Mouse (Mus musculus) hindbrain, embryonic 14.5 days (tissue): ENCODE data around the gene Dnajc12. TPM values are rescaled to one million over a fixed set of nuclear protein-coding genes. Genes with fewer than 3 reads are reported as not detected.
A peak's percentile ranks its signal among the peaks of the same experiment; 100 is the strongest.

ENCODE experiments used
- ATAC-seq: fragments of 200-750 bp; cut with Nextera tagmentation; 2 replicates; pipeline ENCODE4 v1.8.0; 2017; ENCODE audit warnings: moderate number of reproducible peaks, mild to moderate bottlenecking, moderate TSS enrichment, moderate library complexity; ENCODE audit not compliant: low FRiP score
- DNase-seq: peaks from one replicate; pipeline ENCODE4 v3.0.0-alpha.2; 2015; ENCODE audit warnings: low spot score
- H3K27ac ChIP-seq: fragments of 300-500 bp; sonication (generic); 2 replicates; pipeline ENCODE4 v1.5.1; 2014; ENCODE audit warnings: mild to moderate bottlenecking, moderate library complexity
- H3K27me3 ChIP-seq: fragments of 300-500 bp; sonication (generic); 2 replicates; pipeline ENCODE4 v1.6.1; 2014; ENCODE audit warnings: mild to moderate bottlenecking, low read length, mixed read lengths; ENCODE audit not compliant: control insufficient read depth, insufficient read depth
- H3K36me3 ChIP-seq: fragments of 300-500 bp; sonication (generic); replicated peaks from 2 replicates; pipeline ENCODE4 v1.6.1; 2014; ENCODE audit not compliant: control insufficient read depth, insufficient read depth
- H3K4me1 ChIP-seq: fragments of 300-500 bp; sonication (generic); replicated peaks from 2 replicates; pipeline ENCODE4 v1.6.1; 2014; ENCODE audit warnings: antibody characterized with exemption, low read length, mixed read lengths; ENCODE audit not compliant: control insufficient read depth, insufficient read depth
- H3K4me2 ChIP-seq: fragments of 300-500 bp; sonication (generic); replicated peaks from 2 replicates; pipeline ENCODE4 v1.6.1; 2014; ENCODE audit warnings: mild to moderate bottlenecking, moderate library complexity
- H3K4me3 ChIP-seq: fragments of 300-500 bp; sonication (generic); replicated peaks from 2 replicates; pipeline ENCODE4 v1.5.1; 2014; ENCODE audit warnings: mild to moderate bottlenecking, low read length
- H3K9ac ChIP-seq: fragments of 300-500 bp; sonication (generic); 2 replicates; pipeline ENCODE4 v1.6.1; 2014
- H3K9me3 ChIP-seq: fragments of 300-500 bp; sonication (generic); 2 replicates; pipeline ENCODE4 v1.6.1; 2016; ENCODE audit warnings: low read length; ENCODE audit not compliant: control insufficient read depth
- WGBS: fragments of 180-500 bp; shearing (Covaris S2); extraction: QIAGEN DNeasy Blood & Tissue Kit; methylation state at CpG from one replicate; pipeline ENCODE4 v1.1.7; 2014; 5-methylcytosine and 5-hydroxymethylcytosine counted together
- polyA plus RNA-seq: library from polyadenylated mRNA; unstranded; fragments of >200 nt; fragmentation: Nextera tagmentation; extraction: Ambion mirVana; gene quantifications from 2 replicates; pipeline ENCODE4 v1.2.1, GENCODE M21; 2014

Gene Dnajc12
- 19.7 and 23.4 TPM in 2 replicates for polyA plus RNA-seq

GRCm38 (mm10) chr10:63382372-63383279 lies at the start of gene Dnajc12:
Gene Dnajc12, plus strand, starts transcription at chr10:63382443.
- peak; percentile 95 for ATAC-seq
- H3K27ac ChIP-seq: peak within 1 kb of the TSS; percentile 48; the same call in 1 of the 2 replicates
- WGBS: under 1% methylated on average over 28 of the region's 28 CpGs
- H3K27me3 ChIP-seq: peaks cover 9% of the 10 kb centered on the region
- peak within 1 kb of the TSS; percentile 81 for H3K4me2 ChIP-seq
- peak within 1 kb of the TSS; percentile 51 for H3K4me3 ChIP-seq
- DNase-seq: peak; percentile 97
- no peaks in the 10 kb centered on the region for H3K36me3 ChIP-seq
- peak within 1 kb of the TSS; percentile 72 for H3K9ac ChIP-seq
- H3K4me1 ChIP-seq: peaks cover 8% of the 10 kb centered on the region
- H3K9me3 ChIP-seq: no peaks in the 10 kb centered on the region

DNA sequence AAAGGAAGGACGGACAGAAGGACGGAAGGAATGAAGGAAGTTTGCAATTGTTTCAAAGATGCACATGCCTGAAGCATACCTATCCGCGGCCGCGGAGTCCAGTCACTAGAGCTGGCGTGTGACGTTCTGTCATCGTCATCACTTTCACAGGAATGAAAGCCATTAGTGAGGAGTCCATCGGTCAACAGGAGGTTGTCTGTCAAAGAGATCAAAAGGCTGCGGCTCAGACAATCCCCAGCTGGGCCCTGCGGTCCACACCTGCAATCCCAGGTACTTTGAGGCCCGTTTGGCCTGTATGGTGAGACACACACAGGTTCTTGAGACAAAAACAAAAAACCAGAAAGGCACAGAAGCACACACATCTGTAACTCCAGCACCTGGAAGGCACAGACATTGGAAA lies 45.3 kb upstream of the Dnajc12 start:
- peak overlapping the region; percentile 84 for H3K4me3 ChIP-seq
- ATAC-seq (no peak), DNase-seq (no peak)
- no peaks in the 10 kb centered on the region for H3K9me3 ChIP-seq
- 57% methylated on average over 13 of the region's 13 CpGs for WGBS
- H3K4me1 ChIP-seq: peaks cover 21% of the 10 kb centered on the region
- H3K27ac ChIP-seq: no peak overlapping the region
- H3K4me2 ChIP-seq: peak overlapping the region; percentile 69
- peak overlapping the region; percentile 95 for H3K9ac ChIP-seq
- peaks cover 31% of the 10 kb centered on the region for H3K36me3 ChIP-seq
- H3K27me3 ChIP-seq: no peaks in the 10 kb centered on the region

DNA sequence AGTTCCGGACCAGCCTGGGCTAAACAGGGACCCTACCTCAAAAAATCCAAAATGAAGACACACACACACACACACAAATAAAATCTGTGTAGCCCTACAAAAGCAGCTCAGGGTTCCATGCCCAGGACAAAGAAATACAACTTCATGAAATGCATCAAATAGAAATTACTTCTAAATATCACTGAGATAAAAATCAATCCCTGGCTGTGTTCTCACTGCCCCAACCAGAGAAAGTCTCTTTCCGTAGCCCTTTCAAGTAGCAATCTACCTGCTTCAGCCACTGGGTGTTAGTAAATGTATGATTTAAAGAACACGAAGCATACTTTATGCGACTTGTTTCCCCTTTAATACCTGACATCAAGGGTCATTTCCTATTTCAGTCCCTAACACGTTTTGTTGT lies 44.9 kb upstream of the Dnajc12 start:
- DNase-seq: no peak
- H3K27me3 ChIP-seq: no peaks in the 10 kb centered on the region
- H3K9me3 ChIP-seq: no peaks in the 10 kb centered on the region
- peaks cover 21% of the 10 kb centered on the region for H3K4me1 ChIP-seq
- H3K27ac ChIP-seq: no peak overlapping the region
- H3K9ac ChIP-seq: peak overlapping the region; percentile 95
- WGBS: 26% methylated on average over 5 of the region's 5 CpGs
- H3K36me3 ChIP-seq: peaks cover 29% of the 10 kb centered on the region
- peak overlapping the region; percentile 69 for H3K4me2 ChIP-seq
- no peak for ATAC-seq
- peak overlapping the region; percentile 84 for H3K4me3 ChIP-seq

DNA sequence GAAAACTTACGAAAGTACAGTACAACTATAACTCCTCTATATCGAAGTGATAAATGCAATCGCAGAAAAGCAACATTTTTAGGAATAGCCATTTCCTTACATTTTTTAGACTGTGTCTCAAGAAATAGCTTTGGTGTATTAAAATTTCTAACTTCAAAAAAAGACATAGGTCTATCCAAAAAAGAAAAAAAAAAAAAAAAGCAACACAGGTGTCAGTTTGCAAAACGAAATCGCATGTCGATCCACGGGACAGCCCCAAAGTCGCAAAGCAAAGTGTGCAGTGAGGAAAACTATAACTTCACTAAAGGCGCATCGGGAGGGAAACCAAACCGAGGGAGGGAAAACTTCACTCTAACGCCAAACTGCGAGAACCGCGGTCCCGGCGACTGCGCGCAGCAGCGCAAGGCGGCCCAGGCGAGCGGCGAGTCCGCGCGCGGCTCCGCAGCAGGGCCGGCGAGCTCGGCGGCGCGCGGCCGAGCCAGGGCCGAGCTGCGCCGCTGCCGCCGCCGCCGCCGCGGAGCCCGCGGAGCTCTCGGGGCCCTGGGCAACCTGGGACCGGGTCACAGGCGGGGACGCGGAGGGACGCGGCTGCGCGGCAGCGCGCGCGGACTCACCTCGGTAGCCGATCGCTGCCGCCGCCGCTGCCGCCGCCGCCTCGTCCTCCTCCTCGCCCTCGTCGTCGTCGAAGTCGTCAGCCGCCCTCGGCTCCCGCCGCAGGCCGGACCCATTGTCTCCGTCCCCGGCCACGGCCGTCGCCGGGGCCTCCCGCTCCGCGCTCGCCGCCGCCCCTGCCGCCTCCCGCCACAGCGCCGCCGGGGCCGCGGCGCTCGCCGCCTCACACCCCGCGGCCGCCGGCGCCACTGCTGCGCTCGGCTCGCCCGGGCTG lies 44.0 kb upstream of the Dnajc12 start:
- Histone ChIP-seq H3K36me3 (peaks cover 20% of the 10 kb centered on the region), H3K4me1 (peaks cover 21% of the 10 kb centered on the region), H3K4me2 (peak overlapping the region; percentile 69), H3K9ac (peak overlapping the region; percentile 95), H3K4me3 (peak overlapping the region; percentile 84), H3K9me3 (no peaks in the 10 kb centered on the region), H3K27ac (peak overlapping the region; percentile 92), H3K27me3 (no peaks in the 10 kb centered on the region)
- WGBS: 2% methylated on average over 51 of the region's 113 CpGs
- DNase-seq: peak; percentile 61
- peak; percentile 82 for ATAC-seq

DNA sequence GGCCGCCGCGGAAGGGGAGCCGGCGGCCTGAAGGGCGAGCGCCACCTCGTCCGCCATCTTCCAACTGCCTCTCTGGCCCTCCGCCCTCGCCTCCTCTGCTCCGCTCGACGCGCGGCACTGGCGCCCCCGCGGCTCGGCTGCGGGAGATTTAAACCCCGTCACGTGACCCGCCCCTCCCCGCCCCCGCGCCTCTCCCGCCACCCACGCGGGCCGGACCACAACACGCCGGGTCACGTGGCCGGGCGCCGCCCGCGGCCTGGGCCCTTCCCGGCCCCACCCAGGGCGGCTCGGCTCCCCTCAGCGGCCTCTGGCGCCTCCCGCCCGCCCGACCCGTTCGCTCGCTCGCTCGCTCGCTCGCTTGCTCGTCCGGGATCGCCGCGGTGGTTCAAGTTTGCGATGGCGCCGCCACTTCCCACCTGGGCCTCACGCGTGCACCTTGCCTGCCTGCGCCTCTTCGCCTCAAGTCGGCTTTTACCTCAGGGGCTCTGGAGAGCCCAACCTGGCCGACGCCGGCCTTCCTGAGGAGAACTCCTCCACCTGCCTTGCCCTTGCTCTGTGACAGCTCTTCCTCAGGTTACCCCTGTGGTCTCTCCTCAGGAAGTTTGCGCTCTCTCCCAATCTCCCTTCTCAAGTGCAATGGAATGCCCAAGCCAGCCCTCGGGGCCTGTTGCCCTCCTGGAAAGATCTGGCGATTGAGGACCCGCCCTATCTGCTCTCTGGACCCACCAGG lies 43.2 kb upstream of the Dnajc12 start:
- H3K9me3 ChIP-seq: no peaks in the 10 kb centered on the region
- no peaks in the 10 kb centered on the region for H3K27me3 ChIP-seq
- DNase-seq: peak; percentile 87
- peak overlapping the region; percentile 84 for H3K4me3 ChIP-seq
- H3K4me2 ChIP-seq: peak overlapping the region; percentile 69
- peaks cover 12% of the 10 kb centered on the region for H3K36me3 ChIP-seq
- peak overlapping the region; percentile 92 for H3K27ac ChIP-seq
- WGBS: under 1% methylated on average over 30 of the region's 74 CpGs
- H3K4me1 ChIP-seq: peaks cover 21% of the 10 kb centered on the region
- H3K9ac ChIP-seq: peak overlapping the region; percentile 95
- ATAC-seq: peak; percentile 95

DNA sequence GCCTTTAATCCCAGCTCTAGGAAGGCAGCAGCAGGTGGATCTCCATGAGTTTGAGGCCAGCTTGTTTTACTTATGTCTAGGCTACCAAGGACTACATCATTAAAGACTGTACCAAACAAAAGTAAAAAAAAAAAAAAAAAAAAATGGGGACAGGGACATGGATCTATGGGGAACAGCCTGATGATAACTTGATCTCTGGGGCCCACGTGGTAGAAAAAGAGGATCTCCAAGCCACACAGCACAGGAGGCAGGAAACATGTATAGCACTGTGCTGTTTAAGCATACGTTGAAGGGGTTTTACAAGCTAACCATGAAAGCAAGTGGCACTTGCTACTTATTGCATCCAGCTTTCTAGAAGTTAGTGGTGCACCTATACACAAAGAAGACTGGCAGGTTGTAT lies 40.9 kb upstream of the Dnajc12 start:
- H3K4me3 ChIP-seq: no peak overlapping the region
- no peaks in the 10 kb centered on the region for H3K9me3 ChIP-seq
- no peak overlapping the region for H3K4me2 ChIP-seq
- no peak overlapping the region for H3K27ac ChIP-seq
- no peak overlapping the region for H3K9ac ChIP-seq
- H3K36me3 ChIP-seq: no peaks in the 10 kb centered on the region
- DNase-seq: no peak
- no peak for ATAC-seq
- 85% methylated on average over 2 of the region's 2 CpGs for WGBS
- H3K4me1 ChIP-seq: peaks cover 15% of the 10 kb centered on the region
- no peaks in the 10 kb centered on the region for H3K27me3 ChIP-seq

DNA sequence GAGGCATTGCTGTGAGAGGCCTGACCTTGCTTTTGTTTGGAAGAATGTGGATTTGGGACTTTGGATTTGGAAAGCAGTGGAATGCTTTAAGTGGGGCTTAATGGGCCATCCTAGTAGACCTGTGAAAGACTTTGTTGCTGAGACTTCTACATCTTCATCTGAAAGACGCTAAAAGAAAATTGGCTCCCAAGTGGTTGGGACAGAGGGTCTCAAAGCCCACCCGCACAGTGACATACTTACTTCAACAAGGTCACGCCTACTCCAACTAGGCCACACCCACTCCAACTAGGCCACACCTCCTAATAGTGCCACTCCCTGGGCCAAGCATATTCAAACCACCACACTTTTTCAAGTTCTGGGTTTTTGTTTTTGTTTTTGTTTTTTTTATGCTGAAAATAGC lies 37.5 kb upstream of the Dnajc12 start:
- ATAC-seq (no peak), DNase-seq (no peak)
- no peaks in the 10 kb centered on the region for H3K9me3 ChIP-seq
- no peaks in the 10 kb centered on the region for H3K36me3 ChIP-seq
- no peak overlapping the region for H3K4me3 ChIP-seq
- 96% methylated on average over 3 of the region's 3 CpGs for WGBS
- H3K9ac ChIP-seq: no peak overlapping the region
- H3K4me1 ChIP-seq: no peaks in the 10 kb centered on the region
- H3K4me2 ChIP-seq: no peak overlapping the region
- H3K27ac ChIP-seq: no peak overlapping the region
- no peaks in the 10 kb centered on the region for H3K27me3 ChIP-seq

GRCm38 (mm10) chr10:63348291-63348690 lies 34.0 kb upstream of the Dnajc12 start:
- 56% methylated on average over 3 of the region's 3 CpGs for WGBS
- DNase-seq (no peak), ATAC-seq (no peak)
- Histone ChIP-seq H3K4me2 (no peak overlapping the region), H3K27ac (no peak overlapping the region), H3K9me3 (no peaks in the 10 kb centered on the region), H3K27me3 (no peaks in the 10 kb centered on the region), H3K4me3 (no peak overlapping the region), H3K4me1 (no peaks in the 10 kb centered on the region), H3K36me3 (no peaks in the 10 kb centered on the region), H3K9ac (no peak overlapping the region)
